Mouse (Mus musculus) hindbrain, embryonic 13.5 days (tissue): ENCODE measurements around the gene Cd101. TPM values are rescaled to one million over a fixed set of nuclear protein-coding genes. Genes with fewer than 3 reads are reported as not detected.

Experiments used
- ATAC-seq: fragments of 200-750 bp; cut with Nextera tagmentation; 2 replicates; pipeline ENCODE4 v1.8.0; 2017; ENCODE audit warnings: moderate TSS enrichment; ENCODE audit not compliant: low FRiP score
- H3K27ac ChIP-seq: fragments of 300-500 bp; sonication (generic); 2 replicates; pipeline ENCODE4 v1.5.1; 2015; ENCODE audit warnings: inconsistent platforms, mild to moderate bottlenecking, moderate library complexity
- H3K27me3 ChIP-seq: fragments of 300-500 bp; sonication (generic); 2 replicates; pipeline ENCODE4 v1.6.1; 2015; ENCODE audit warnings: mild to moderate bottlenecking, inconsistent platforms
- H3K36me3 ChIP-seq: fragments of 300-500 bp; sonication (generic); 2 replicates; pipeline ENCODE4 v1.6.1; 2015; ENCODE audit warnings: mild to moderate bottlenecking, inconsistent platforms
- H3K4me1 ChIP-seq: fragments of 300-500 bp; sonication (generic); replicated peaks from 2 replicates; pipeline ENCODE4 v1.6.1; 2015; ENCODE audit warnings: inconsistent platforms
- H3K4me2 ChIP-seq: fragments of 300-500 bp; sonication (generic); 2 replicates; pipeline ENCODE4 v1.6.1; 2015; ENCODE audit warnings: inconsistent platforms, mild to moderate bottlenecking, moderate library complexity
- H3K4me3 ChIP-seq: fragments of 300-500 bp; sonication (generic); 2 replicates; pipeline ENCODE4 v1.5.1; 2015; ENCODE audit warnings: mild to moderate bottlenecking, inconsistent platforms
- H3K9ac ChIP-seq: fragments of 300-500 bp; sonication (generic); 2 replicates; pipeline ENCODE4 v1.6.1; 2015; ENCODE audit warnings: mild to moderate bottlenecking, inconsistent platforms
- H3K9me3 ChIP-seq: fragments of 300-500 bp; sonication (generic); 2 replicates; pipeline ENCODE4 v1.6.1; 2016; ENCODE audit warnings: inconsistent platforms
- WGBS: fragments of 180-500 bp; shearing (Covaris S2); methylation state at CpG from one replicate; pipeline ENCODE4 v1.1.7; 2015; 5-methylcytosine and 5-hydroxymethylcytosine counted together
- polyA plus RNA-seq: library from polyadenylated mRNA; unstranded; fragments of >200 nt; fragmentation: Nextera tagmentation; extraction: Ambion mirVana; gene quantifications from 2 replicates; pipeline ENCODE4 v1.2.1, GENCODE M21; 2015

Cd101 gene
- 0.12 TPM in 1 of 2 replicates, not detected in the other for polyA plus RNA-seq

DNA sequence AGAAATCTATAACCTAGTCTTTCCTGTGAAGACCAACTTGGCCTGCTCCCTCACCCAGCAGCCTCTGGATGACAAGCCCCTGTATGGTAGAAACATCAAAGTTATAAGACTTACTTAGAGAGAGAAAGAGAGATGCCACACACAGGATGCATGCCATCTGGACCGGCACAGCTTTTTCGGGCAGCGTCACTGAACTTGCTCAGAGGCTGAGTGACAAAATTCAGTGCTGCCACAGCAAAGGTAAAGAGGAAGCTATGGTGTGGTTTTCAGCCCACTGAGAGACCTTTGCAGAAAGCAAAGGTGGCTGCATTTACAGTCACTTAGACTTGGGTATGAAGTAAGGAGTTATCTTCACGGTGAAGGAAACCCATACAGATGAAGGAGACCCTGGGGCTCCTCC is at the start of gene Cd101:
TSS of gene Cd101 (minus strand) at position 218 of the 400 bp plus-strand sequence.
- no peak within 1 kb of the TSS for H3K27ac ChIP-seq
- no peak within 1 kb of the TSS for H3K4me3 ChIP-seq
- no peaks in the 10 kb centered on the region for H3K4me1 ChIP-seq
- 95% methylated on average over 4 of the region's 4 CpGs for WGBS
- no peaks in the 10 kb centered on the region for H3K36me3 ChIP-seq
- H3K9me3 ChIP-seq, result no peaks in the 10 kb centered on the region
- ATAC-seq, result no peak
- no peak within 1 kb of the TSS for H3K4me2 ChIP-seq
- H3K27me3 ChIP-seq, result no peaks in the 10 kb centered on the region
- H3K9ac ChIP-seq, result no peak within 1 kb of the TSS

DNA sequence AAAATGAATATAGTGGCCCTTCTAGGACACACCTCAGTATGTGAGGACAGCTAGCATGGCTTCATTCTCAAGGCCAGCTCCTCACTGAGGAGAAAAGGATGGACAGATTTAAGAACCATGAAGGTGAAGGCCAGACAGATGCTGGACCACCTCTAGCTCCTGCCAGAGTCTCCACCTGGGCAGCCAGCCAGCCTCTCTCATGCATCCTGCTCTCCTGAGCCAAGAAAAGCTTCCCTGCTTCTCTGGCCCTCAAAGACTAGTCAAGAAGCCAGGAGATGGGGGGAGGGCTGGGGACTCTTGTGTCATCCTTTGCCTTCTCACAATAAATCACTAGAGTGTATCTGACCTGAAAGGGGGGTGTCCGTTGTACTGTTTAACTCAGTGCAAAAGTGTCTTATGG is 49.0 kb upstream of the Cd101 start:
- peaks cover 7% of the 10 kb centered on the region; the same call in 1 of the 2 replicates for H3K4me1 ChIP-seq
- 80% methylated on average over 1 of the region's 1 CpGs for WGBS
- H3K4me3 ChIP-seq, result no peak overlapping the region
- no peaks in the 10 kb centered on the region for H3K9me3 ChIP-seq
- no peak overlapping the region for H3K27ac ChIP-seq
- no peak overlapping the region for H3K4me2 ChIP-seq
- no peaks in the 10 kb centered on the region for H3K27me3 ChIP-seq
- peaks cover 11% of the 10 kb centered on the region; the same call in 1 of the 2 replicates for H3K36me3 ChIP-seq
- no peak overlapping the region for H3K9ac ChIP-seq
- ATAC-seq, result no peak

DNA sequence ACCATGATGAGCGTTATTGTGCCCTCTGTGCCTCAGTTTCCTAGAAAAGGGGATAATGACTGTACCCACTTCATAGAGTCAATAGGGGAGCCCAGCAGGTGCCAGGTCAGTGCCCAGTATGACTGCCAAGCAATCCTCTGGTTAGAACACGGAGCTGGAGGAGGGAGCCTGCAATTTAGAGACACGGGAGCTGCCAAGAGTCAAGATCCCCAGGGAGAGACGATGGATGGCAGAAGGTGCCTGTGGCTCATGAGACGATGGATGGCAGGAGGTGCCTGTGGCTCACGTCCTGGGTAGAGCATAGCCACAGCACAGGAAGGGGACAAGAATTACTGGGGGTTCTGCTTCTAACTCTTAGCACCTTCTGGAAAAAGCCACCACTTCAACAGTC is 48.3 kb upstream of the Cd101 start:
- peaks cover 8% of the 10 kb centered on the region; the same call in 1 of the 2 replicates for H3K4me1 ChIP-seq
- ATAC-seq, result no peak
- no peak overlapping the region for H3K4me3 ChIP-seq
- no peaks in the 10 kb centered on the region for H3K9me3 ChIP-seq
- H3K4me2 ChIP-seq, result no peak overlapping the region
- no peaks in the 10 kb centered on the region for H3K27me3 ChIP-seq
- WGBS, result 72% methylated on average over 6 of the region's 6 CpGs
- no peak overlapping the region for H3K27ac ChIP-seq
- no peak overlapping the region for H3K9ac ChIP-seq
- peaks cover 11% of the 10 kb centered on the region; the same call in 1 of the 2 replicates for H3K36me3 ChIP-seq

DNA sequence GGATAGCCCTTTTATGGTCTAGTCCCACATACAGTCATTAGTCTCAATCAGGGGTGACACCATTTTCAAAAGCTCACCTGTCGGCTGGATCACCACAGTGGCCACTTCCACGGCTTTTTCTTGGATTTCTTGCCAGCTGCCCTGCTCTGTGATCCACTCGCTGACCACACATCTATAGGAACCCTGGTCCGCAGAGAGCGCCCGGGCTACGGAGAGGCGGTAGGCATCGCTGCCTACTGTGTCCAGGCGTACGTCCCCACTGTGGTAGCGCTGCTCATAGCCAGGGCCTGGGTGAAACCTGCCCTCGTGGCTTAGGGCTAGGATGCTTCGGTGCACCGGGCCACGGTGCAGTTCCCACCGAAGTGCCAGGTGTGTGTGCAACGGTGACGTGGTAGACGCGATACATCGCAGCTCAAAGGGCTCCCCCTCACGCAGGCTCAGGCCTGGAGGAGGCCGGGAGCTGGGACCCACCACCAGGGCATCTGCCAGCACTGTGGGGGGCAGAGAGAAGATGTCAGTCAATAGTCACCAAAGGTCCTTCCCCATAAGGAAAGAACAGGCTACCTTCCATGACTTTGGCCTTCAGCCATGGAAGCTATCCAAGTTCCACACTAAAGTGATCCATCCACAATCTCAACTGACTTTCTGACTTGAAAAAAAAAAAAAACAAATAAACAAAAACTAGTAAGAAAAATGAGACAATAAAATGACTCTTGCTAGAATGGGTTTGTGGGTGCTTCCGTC is 47.8 kb upstream of the Cd101 start:
- H3K27me3 ChIP-seq, result no peaks in the 10 kb centered on the region
- no peak overlapping the region for H3K4me3 ChIP-seq
- peaks cover 14% of the 10 kb centered on the region; the same call in 1 of the 2 replicates for H3K4me1 ChIP-seq
- no peak overlapping the region for H3K4me2 ChIP-seq
- ATAC-seq, result no peak
- no peaks in the 10 kb centered on the region for H3K9me3 ChIP-seq
- no peak overlapping the region for H3K9ac ChIP-seq
- H3K36me3 ChIP-seq, result peaks cover 11% of the 10 kb centered on the region; the same call in 1 of the 2 replicates
- H3K27ac ChIP-seq, result no peak overlapping the region
- 94% methylated on average over 25 of the region's 25 CpGs for WGBS

DNA sequence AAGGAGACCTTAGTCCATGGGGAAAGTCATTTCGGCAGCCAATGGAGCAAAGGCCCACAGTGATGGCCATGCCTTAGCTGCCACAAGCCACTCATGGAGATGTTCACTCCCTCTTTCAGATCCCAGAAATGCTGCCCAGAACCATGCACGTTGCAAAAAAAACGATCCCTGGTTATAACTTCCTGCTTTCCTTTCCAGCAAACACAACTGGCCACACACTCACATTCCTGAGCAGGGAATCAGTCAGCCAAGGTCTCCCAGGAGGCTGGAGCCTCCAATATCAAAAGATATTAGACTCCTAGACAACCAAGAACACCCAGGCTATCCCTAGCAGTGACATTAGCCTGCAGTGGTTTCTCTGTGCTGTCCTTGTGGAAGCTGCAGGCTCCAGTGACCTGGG is 46.5 kb upstream of the Cd101 start:
- Histone ChIP-seq H3K9me3 (no peaks in the 10 kb centered on the region), H3K4me3 (no peak overlapping the region), H3K27me3 (no peaks in the 10 kb centered on the region), H3K4me1 (peaks cover 24% of the 10 kb centered on the region), H3K27ac (no peak overlapping the region), H3K36me3 (peaks cover 11% of the 10 kb centered on the region; the same call in 1 of the 2 replicates), H3K9ac (no peak overlapping the region), H3K4me2 (no peak overlapping the region)
- ATAC-seq, result no peak
- 79% methylated on average over 3 of the region's 3 CpGs for WGBS

DNA sequence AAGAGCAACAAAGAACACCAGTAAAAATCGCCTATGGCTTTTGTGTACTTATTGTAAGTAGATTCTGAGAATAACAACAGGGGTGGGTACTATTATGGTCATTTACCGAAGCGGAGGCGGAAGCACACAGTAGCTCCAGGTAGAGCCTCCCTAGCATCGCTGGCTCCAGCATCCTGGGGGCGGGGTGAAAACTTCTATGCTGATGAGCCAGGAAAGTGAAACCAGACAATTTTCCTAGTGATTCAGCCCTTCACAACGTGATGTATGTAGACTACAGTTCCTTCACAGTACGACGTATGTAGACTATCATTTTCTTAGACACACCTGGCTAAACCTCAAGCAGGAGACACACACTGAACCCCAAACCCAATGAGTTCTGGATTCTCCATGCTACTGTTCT is 44.0 kb upstream of the Cd101 start:
- peaks cover 4% of the 10 kb centered on the region; the same call in 1 of the 2 replicates for H3K36me3 ChIP-seq
- WGBS, result 87% methylated on average over 9 of the region's 9 CpGs
- H3K4me1 ChIP-seq, result peaks cover 44% of the 10 kb centered on the region
- no peak overlapping the region for H3K4me3 ChIP-seq
- no peak overlapping the region for H3K4me2 ChIP-seq
- no peak overlapping the region for H3K9ac ChIP-seq
- ATAC-seq, result no peak
- no peaks in the 10 kb centered on the region for H3K27me3 ChIP-seq
- H3K9me3 ChIP-seq, result no peaks in the 10 kb centered on the region
- H3K27ac ChIP-seq, result no peak overlapping the region

DNA sequence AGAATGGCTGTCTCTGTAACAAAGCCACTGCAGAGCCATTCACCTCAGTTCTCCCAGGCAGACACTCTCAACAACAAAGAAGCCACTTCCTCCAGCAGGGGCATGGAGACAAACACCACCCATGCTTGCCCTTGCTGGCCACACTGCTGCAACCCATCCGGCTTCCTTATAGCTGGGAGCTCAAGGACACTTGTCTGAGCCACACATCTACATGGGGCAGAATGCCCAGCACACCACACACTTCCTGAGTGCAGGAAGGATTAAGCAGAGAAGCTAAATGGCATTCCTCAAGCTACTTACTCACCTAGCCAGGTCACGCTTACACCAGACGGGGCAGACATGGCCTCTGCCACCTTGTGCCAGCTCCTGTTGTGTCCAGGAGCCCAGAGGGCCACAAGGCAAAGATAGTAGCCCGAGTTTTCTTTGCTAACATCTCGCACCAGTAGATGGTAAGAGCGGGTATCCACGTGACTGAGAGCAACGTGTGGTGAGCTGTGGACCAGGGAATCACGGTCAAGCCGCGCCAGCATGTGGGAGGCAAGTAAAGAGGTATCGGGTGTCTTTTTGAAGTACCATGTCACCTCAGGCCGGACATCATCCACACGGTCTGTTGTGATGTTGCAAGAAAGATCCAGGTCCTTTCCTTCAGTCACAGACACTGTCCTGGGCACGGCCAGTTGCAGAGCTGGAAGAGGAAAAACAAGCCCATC is 43.3 kb upstream of the Cd101 start:
- ATAC-seq, result no peak
- Histone ChIP-seq H3K36me3 (peaks cover 4% of the 10 kb centered on the region; the same call in 1 of the 2 replicates), H3K4me3 (no peak overlapping the region), H3K27ac (no peak overlapping the region), H3K27me3 (no peaks in the 10 kb centered on the region), H3K4me2 (no peak overlapping the region), H3K4me1 (peaks cover 46% of the 10 kb centered on the region), H3K9me3 (no peaks in the 10 kb centered on the region), H3K9ac (no peak overlapping the region)
- 92% methylated on average over 15 of the region's 15 CpGs for WGBS

DNA sequence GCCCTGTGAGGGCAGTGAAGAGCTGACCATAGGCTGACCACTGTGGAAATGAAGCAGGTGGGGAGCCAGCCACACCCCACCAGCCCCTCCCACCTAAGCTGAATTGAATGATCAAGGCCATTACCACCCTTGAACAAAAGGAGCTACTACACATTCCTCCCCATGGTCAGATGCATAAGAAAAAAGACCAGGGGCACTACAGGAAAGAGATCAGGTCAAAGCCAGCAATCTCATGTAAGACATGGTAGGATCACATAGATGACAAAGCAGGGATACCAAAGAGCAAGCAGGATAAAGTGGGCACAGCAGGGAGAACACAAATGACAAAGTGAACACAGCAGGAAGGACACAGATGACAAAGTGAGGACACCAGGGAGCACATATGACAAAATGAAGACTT is 42.2 kb upstream of the Cd101 start:
- H3K4me2 ChIP-seq, result no peak overlapping the region
- 0 out of 2 replicates have a peak overlapping the region, but pooled peaks have one; percentile 25 for H3K27ac ChIP-seq
- peaks cover 44% of the 10 kb centered on the region for H3K4me1 ChIP-seq
- no peaks in the 10 kb centered on the region for H3K27me3 ChIP-seq
- H3K36me3 ChIP-seq, result no peaks in the 10 kb centered on the region
- no peak overlapping the region for H3K9ac ChIP-seq
- no peaks in the 10 kb centered on the region for H3K9me3 ChIP-seq
- no peak overlapping the region for H3K4me3 ChIP-seq
- ATAC-seq, result no peak

DNA sequence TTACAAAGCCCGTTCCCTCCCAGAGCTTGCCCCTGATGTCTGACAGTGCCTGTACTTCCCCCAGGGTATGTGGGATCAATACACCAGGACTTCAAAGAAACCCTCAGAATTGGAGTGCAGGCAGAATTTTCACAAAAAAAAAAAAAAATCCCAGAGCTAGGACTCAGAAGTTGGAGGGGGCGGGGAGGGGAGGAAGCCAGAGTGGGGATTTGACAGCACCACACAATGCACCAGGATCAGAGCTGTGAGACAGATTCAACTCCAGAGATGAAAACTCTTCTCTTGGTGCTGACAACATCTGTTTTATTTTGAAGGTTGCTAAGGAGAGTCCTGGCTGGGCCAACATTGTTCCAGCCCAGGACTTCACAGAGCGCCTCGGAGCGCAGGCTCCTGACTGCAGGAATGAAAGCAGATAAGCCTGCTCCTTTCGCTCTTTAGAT is 41.5 kb upstream of the Cd101 start:
- Histone ChIP-seq H3K4me1 (peaks cover 44% of the 10 kb centered on the region), H3K36me3 (no peaks in the 10 kb centered on the region), H3K27me3 (no peaks in the 10 kb centered on the region), H3K27ac (peak overlapping the region; percentile 48; the same call in 1 of the 2 replicates), H3K4me3 (no peak overlapping the region), H3K9me3 (no peaks in the 10 kb centered on the region), H3K4me2 (no peak overlapping the region), H3K9ac (no peak overlapping the region)
- 47% methylated on average over 6 of the region's 6 CpGs for WGBS
- ATAC-seq, result 0 out of 2 replicates have a peak, but pooled peaks have one; percentile 25

DNA sequence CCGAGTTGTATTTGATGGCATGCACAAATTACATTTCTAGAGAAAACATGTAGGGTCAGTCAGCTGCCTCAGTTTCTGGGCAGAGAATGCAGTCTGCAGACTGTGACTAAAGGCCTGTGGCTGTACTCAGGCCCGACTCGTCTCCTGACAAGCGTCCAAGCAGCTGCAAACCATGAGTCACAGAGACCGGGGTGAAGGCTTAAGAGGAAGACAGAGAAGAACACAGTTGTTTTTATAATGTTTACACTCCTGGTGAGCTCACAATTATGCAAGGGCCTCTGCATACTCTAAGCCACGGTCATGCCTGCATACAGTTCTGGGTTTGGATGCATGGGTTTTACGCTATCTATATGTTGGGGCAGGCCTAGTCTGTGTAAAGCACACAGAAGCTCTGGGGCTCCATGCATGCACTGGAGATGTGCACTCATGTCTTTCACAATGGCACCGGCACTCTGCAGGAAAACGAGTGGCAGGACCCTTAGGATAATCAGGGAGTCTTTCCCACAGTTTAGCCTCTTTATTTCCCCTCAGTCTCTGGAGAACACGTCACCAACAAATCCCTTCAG is 41.0 kb upstream of the Cd101 start:
- Histone ChIP-seq H3K36me3 (no peaks in the 10 kb centered on the region), H3K27ac (peak overlapping the region; percentile 48; the same call in 1 of the 2 replicates), H3K4me2 (no peak overlapping the region), H3K27me3 (no peaks in the 10 kb centered on the region), H3K4me1 (peaks cover 44% of the 10 kb centered on the region), H3K9ac (no peak overlapping the region), H3K4me3 (no peak overlapping the region), H3K9me3 (no peaks in the 10 kb centered on the region)
- no peak for ATAC-seq
- 53% methylated on average over 10 of the region's 10 CpGs for WGBS

DNA sequence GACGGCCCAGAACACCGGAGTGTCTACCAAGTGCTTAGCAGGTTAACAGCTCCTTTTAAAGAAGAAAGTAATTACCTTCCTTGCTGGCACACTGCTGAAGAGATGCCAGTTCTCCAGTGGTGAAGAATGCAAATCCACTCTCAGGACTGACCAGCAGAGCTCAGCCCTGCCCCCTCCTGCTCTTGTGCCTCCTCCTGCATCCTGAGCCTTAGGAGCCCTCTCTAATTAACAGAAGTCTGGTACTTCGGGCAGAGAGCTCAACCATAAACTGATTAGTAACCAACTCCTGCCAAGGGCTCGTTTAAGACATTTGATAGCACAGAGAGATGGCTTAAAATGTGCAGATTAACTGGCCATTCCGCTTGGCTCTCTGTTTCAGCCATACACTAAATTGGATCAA is 39.3 kb upstream of the Cd101 start:
- Histone ChIP-seq H3K4me1 (peaks cover 44% of the 10 kb centered on the region), H3K36me3 (no peaks in the 10 kb centered on the region), H3K4me3 (no peak overlapping the region), H3K9me3 (no peaks in the 10 kb centered on the region), H3K9ac (no peak overlapping the region), H3K27ac (0 out of 2 replicates have a peak overlapping the region, but pooled peaks have one; percentile 12), H3K27me3 (no peaks in the 10 kb centered on the region), H3K4me2 (no peak overlapping the region)
- ATAC-seq, result no peak
- WGBS, result 63% methylated on average over 5 of the region's 5 CpGs

DNA sequence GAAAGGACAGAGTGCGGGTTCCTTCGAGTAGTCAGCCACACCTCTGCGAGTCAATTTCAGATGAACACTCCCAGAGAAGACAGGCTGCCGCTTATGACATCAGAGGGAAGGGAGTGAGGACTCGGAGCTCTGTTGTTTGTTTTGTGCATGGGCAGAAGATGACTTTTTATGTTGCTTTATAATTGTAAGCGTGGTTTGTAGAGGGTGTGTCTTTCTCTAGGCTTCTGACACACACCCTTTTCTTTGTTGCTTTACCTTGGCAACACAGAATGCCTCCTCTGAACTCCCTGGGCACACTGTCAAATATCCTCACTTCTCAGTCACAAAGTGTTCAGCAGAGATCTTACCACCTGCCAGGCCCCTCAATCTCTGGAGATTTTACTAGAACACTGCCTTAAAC is 36.8 kb upstream of the Cd101 start:
- WGBS, result 86% methylated on average over 6 of the region's 6 CpGs
- no peak for ATAC-seq
- H3K36me3 ChIP-seq, result no peaks in the 10 kb centered on the region
- H3K27ac ChIP-seq, result no peak overlapping the region
- no peaks in the 10 kb centered on the region for H3K27me3 ChIP-seq
- H3K9ac ChIP-seq, result no peak overlapping the region
- H3K4me2 ChIP-seq, result no peak overlapping the region
- peaks cover 27% of the 10 kb centered on the region for H3K4me1 ChIP-seq
- no peak overlapping the region for H3K4me3 ChIP-seq
- H3K9me3 ChIP-seq, result no peaks in the 10 kb centered on the region
